Mouse (Mus musculus) lung, postnatal 0 days (tissue): ENCODE measurements at regions not wholly inside any gene's neighbourhood (a gene's known extent, or its start where the extent isn't known, plus 50 kb on each side); places are given as distances from the start of the nearest gene placed in this dataset.
"Not testable (repeated sequence)": the region's sequence is repeated elsewhere in the genome, so short reads cannot be mapped to it uniquely, and the experiment has no call there.

Experiments used
- ATAC-seq: fragments of 200-750 bp; cut with Nextera tagmentation; 2 replicates; pipeline ENCODE4 v1.8.0; 2017; ENCODE audit warnings: moderate library complexity
- DNase-seq: peaks from one replicate; pipeline ENCODE4 v3.0.0-alpha.2; 2016; ENCODE audit warnings: low spot score
- H3K27ac ChIP-seq: fragments of 300-500 bp; sonication (generic); 2 replicates; pipeline ENCODE4 v1.5.1; 2014; ENCODE audit warnings: antibody characterized with exemption, mild to moderate bottlenecking, low read length, mixed read lengths
- H3K27me3 ChIP-seq: fragments of 300-500 bp; sonication (generic); replicated peaks from 2 replicates; pipeline ENCODE4 v1.6.1; 2014; ENCODE audit warnings: low read length, mixed read lengths; ENCODE audit not compliant: insufficient read depth
- H3K36me3 ChIP-seq: fragments of 300-500 bp; sonication (generic); 2 replicates; pipeline ENCODE4 v1.6.1; 2014; ENCODE audit warnings: low read length, mixed read lengths; ENCODE audit not compliant: insufficient read depth
- H3K4me1 ChIP-seq: fragments of 300-500 bp; sonication (generic); 2 replicates; pipeline ENCODE4 v1.6.1; 2014; ENCODE audit warnings: antibody characterized with exemption, low read depth, low read length, mixed read lengths; ENCODE audit not compliant: insufficient read depth
- H3K4me2 ChIP-seq: fragments of 300-500 bp; sonication (generic); replicated peaks from 2 replicates; pipeline ENCODE4 v1.6.1; 2014; ENCODE audit warnings: low read depth, mild to moderate bottlenecking, low read length, moderate library complexity, mixed read lengths
- H3K4me3 ChIP-seq: fragments of 300-500 bp; sonication (generic); 2 replicates; pipeline ENCODE4 v1.5.1; 2014; ENCODE audit warnings: low read depth, low read length
- H3K9ac ChIP-seq: fragments of 300-500 bp; sonication (generic); replicated peaks from 2 replicates; pipeline ENCODE4 v1.6.1; 2014; ENCODE audit warnings: low read depth, mild to moderate bottlenecking
- H3K9me3 ChIP-seq: fragments of 300-500 bp; sonication (generic); 2 replicates; pipeline ENCODE4 v1.6.1; 2016; ENCODE audit warnings: low read length, mixed read lengths
- CTCF ChIP-seq: IDR thresholded peaks from 2 replicates; pipeline ENCODE4 v1.5.1; 2016; ENCODE audit warnings: antibody characterized with exemption, mild to moderate bottlenecking
- EP300 ChIP-seq: IDR thresholded peaks from 2 replicates; pipeline ENCODE4 v1.6.1; 2016; ENCODE audit warnings: antibody characterized with exemption, mild to moderate bottlenecking, control low read depth
- WGBS: fragments of 180-500 bp; shearing (Covaris S2); extraction: QIAGEN DNeasy Blood & Tissue Kit; methylation state at CpG from one replicate; pipeline ENCODE4 v1.1.7; 2014; 5-methylcytosine and 5-hydroxymethylcytosine counted together

DNA sequence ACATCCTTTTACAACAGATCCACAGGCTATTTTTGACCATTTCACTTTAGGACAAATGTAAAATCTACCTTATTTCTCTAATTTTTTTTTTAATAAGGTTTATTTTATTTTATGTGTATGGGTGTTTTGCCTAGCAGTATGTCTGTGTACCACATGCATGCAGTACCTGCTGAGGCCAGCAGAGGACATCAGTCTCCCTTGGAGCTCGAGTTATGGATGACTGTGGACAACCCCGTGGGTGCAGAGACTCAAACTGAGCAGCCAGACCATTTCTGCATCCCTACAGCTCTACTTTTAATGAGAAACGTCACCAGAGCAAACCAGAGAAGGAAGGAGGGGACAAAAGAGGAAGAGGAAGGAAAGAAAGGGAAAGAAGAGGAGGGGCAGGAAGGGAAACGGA is 125.9 kb upstream of the Trim24 start:
- Histone ChIP-seq H3K4me2 (no peak overlapping the region), H3K9ac (no peak overlapping the region), H3K27ac (no peak overlapping the region), H3K4me3 (no peak overlapping the region), H3K4me1 (no peaks in the 10 kb centered on the region), H3K36me3 (no peaks in the 10 kb centered on the region), H3K27me3 (no peaks in the 10 kb centered on the region), H3K9me3 (no peaks in the 10 kb centered on the region)
- WGBS = 74% methylated on average over 4 of the region's 4 CpGs
- ATAC-seq = no peak
- no peak for TF ChIP-seq EP300
- TF ChIP-seq CTCF = peak; percentile 57
- no peak for DNase-seq

DNA sequence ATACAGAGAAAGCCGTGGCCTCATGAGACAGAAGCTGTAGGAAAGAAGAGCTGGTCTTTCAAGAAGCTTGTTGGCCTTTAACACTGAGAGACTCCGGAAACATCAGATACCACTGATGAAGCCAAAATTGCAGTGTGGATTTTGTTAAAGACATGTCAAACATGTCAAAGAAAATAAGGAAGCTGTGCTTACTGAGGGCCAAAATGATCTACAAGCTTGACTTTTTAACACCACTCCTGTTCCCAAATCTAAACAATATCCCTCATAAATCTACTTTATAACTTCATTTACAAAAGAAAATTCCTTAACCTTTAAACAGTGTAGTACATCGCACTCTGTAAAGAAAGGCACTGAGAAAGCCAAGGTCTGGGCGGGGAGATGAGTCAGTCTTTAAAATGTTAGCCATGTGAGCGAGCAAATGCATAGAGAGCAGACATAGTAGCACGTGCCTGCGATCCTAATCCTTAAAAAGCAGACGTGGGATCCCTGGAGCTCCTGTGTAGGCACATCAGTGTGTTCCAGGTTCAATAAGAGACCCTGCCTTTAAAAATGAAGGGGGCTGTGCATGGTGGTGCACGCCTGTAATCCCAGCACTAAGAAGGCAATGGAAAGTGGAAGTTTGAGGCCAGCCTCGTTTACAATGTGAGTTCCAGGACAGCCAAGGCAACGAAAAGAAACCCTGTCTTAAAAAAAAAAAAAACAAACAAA is 125.1 kb upstream of the Trim24 start:
- no peak overlapping the region for H3K4me3 ChIP-seq
- H3K9me3 ChIP-seq = no peaks in the 10 kb centered on the region
- peak; percentile 33 for DNase-seq
- no peaks in the 10 kb centered on the region for H3K27me3 ChIP-seq
- ATAC-seq = no peak
- no peak for TF ChIP-seq EP300
- TF ChIP-seq CTCF = no peak
- H3K4me1 ChIP-seq = no peaks in the 10 kb centered on the region
- no peak overlapping the region for H3K27ac ChIP-seq
- H3K36me3 ChIP-seq = no peaks in the 10 kb centered on the region
- 80% methylated on average over 11 of the region's 11 CpGs for WGBS
- H3K4me2 ChIP-seq = no peak overlapping the region
- H3K9ac ChIP-seq = no peak overlapping the region

DNA sequence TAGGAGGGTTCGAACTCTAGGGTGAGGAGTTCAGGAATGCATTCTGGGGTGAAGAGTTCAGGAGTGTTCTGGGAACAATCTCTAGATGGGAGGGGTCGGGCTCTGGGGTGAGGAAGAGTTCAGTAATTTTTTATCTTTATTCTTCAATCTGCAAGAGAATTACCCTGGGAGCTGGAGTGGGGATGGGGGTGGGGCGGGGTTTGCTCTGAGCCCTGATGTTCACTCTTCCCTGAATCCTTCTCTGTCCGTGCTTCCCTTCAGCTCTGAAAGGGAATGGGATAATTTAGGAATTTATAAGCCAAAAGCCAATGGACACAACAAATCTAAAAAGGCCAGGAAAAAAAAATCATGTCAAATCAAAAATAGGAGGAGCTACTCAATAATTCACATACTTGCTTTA is 122.8 kb upstream of the Trim24 start:
- not testable (repeated sequence) for H3K4me1 ChIP-seq, H3K27ac ChIP-seq, H3K36me3 ChIP-seq, H3K9ac ChIP-seq, ATAC-seq, H3K9me3 ChIP-seq, H3K4me3 ChIP-seq, H3K4me2 ChIP-seq, DNase-seq, H3K27me3 ChIP-seq
- 44% methylated on average over 4 of the region's 4 CpGs for WGBS

DNA sequence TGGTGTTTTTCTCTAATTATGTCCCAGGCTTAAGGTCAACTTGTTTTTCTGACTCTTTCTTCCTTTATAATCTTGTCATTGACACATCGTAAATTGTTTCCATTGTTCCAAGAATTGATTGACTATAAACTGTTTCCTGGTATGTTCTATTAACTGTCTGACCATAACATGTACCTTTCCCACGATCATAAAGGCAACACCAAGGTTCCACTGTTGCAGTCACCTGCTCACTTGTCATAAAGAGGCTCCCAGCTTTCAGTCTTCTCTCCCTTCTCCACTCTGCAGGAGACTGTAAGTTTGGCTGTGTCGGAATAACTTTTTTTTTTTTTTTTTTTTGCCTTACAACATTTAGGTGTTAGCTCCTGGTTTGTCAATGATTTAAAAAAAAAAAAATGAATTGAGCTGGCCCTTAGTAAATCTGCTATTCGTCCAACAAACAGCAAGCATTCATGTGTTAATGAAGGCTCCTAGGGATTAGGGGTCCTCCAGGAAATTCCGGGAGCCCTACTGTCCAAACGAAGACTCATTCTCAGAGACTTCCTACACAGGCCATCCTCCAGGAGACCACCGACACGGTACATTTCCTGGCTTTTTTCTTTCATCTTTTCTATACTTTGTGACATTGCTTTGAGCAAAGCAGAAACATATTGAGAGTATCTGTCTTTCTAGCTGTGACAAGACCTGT is 122.2 kb upstream of the Trim24 start:
- Histone ChIP-seq H3K27me3 (no peaks in the 10 kb centered on the region), H3K4me2 (no peak overlapping the region), H3K4me1 (no peaks in the 10 kb centered on the region), H3K9me3 (no peaks in the 10 kb centered on the region), H3K4me3 (no peak overlapping the region), H3K9ac (no peak overlapping the region), H3K27ac (no peak overlapping the region), H3K36me3 (no peaks in the 10 kb centered on the region)
- DNase-seq (no peak), ATAC-seq (no peak)
- TF ChIP-seq EP300 (no peak), CTCF (no peak)
- WGBS = 70% methylated on average over 8 of the region's 8 CpGs

DNA sequence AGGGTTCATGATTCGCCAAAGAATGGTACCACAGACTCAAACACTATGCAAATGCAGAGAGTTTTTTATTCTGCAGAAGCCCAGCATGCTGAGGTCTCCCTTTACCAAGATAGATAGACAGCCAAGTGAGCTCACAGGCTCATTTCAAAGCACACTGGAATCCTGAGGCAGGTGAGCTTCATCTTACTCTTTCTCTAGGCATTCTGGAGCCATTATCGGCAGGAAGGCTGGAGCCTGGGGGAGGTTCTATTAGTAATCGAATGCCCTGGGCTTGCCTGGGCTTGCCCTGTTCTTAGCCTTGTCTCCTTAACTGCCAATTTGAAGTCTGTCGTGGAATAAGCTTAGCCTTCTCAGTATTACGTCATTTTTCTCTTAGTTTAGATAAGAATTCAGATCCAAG is 121.6 kb upstream of the Trim24 start:
- Histone ChIP-seq H3K27ac (no peak overlapping the region), H3K4me3 (no peak overlapping the region), H3K27me3 (no peaks in the 10 kb centered on the region), H3K9me3 (no peaks in the 10 kb centered on the region), H3K4me1 (no peaks in the 10 kb centered on the region), H3K36me3 (no peaks in the 10 kb centered on the region), H3K9ac (no peak overlapping the region), H3K4me2 (no peak overlapping the region)
- TF ChIP-seq EP300 = no peak
- no peak for TF ChIP-seq CTCF
- 80% methylated on average over 5 of the region's 5 CpGs for WGBS
- ATAC-seq (no peak), DNase-seq (no peak)

DNA sequence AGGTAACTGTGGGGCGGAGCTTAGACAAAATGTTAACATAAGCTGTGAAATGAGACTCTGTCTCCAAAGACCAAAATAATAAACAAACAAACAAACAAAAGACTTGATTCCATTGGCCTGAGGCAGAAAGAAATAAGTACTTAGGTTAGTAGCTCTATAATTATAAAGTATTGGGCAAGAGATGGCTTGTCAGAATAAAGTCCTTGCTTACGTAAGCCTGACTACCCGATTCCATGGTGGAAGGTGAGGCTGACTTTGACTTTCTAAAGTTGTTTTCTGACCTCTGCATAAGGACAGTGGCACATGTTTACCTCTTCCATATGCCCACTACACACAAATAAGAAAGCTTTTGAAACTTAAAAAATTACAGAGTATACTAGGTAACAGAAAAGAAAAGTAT is 120.3 kb upstream of the Trim24 start:
- Histone ChIP-seq H3K4me2 (no peak overlapping the region), H3K4me3 (no peak overlapping the region), H3K27ac (no peak overlapping the region), H3K9me3 (no peaks in the 10 kb centered on the region), H3K4me1 (no peaks in the 10 kb centered on the region), H3K27me3 (no peaks in the 10 kb centered on the region), H3K36me3 (no peaks in the 10 kb centered on the region), H3K9ac (no peak overlapping the region)
- 89% methylated on average over 3 of the region's 3 CpGs for WGBS
- TF ChIP-seq EP300 (no peak), CTCF (no peak)
- no peak for ATAC-seq
- DNase-seq = no peak
